Mouse (Mus musculus) ES-Bruce4 (cell line): ENCODE results near the gene Mettl24.

Experiments used
- CTCF ChIP-seq: IDR thresholded peaks from one replicate; pipeline ENCODE4 v1.8.1; 2011; ENCODE audit warnings: low read depth, low read length
- EP300 ChIP-seq: IDR thresholded peaks from 2 replicates; pipeline ENCODE4 v1.6.1; 2011; ENCODE audit warnings: low read depth, low read length; ENCODE audit not compliant: insufficient read depth
- POLR2A ChIP-seq: IDR thresholded peaks from one replicate; pipeline ENCODE4 v1.8.1; 2011; ENCODE audit warnings: low read length; ENCODE audit not compliant: insufficient read depth

GRCm38 (mm10) chr10:40638823-40639819 lies 44.0 kb upstream of the Mettl24 start:
- TF ChIP-seq CTCF (peak; percentile 27), EP300 (no peak), POLR2A (no peak)
